Mouse (Mus musculus): ENCODE data around the gene Fam78b. TPM values are rescaled to one million over a fixed set of nuclear protein-coding genes. Genes with fewer than 3 reads are reported as not detected.

The Fam78b gene
- total RNA-seq, 1 experiment from 2014 or later: 0.32 TPM

- ATAC-seq (replicated peaks; ENCODE audit: low read depth, poor library complexity, severe bottlenecking): no peak
Observed at GRCm38 (mm10) chr1:167023794-167024193, 22.6 kb downstream of the Fam78b start.

GRCm38 (mm10) chr1:167024961-167025360 lies 23.7 kb downstream of the Fam78b start:
- ATAC-seq (replicated peaks; ENCODE audit: low read depth, poor library complexity, severe bottlenecking): no peak

GRCm38 (mm10) chr1:167032046-167032648 lies 30.9 kb downstream of the Fam78b start:
- ATAC-seq (replicated peaks; ENCODE audit: low read depth, poor library complexity, severe bottlenecking): no peak

GRCm38 (mm10) chr1:167034435-167034834 lies 33.2 kb downstream of the Fam78b start:
- ATAC-seq (replicated peaks; ENCODE audit: low read depth, poor library complexity, severe bottlenecking): no peak

- no peak for ATAC-seq (replicated peaks; ENCODE audit: low read depth, poor library complexity, severe bottlenecking)
Observed at GRCm38 (mm10) chr1:167042558-167042957, 41.3 kb downstream of the Fam78b start.

GRCm38 (mm10) chr1:167046169-167046927 lies 45.1 kb downstream of the Fam78b start:
- ATAC-seq (replicated peaks; ENCODE audit: low read depth, poor library complexity, severe bottlenecking): no peak

- ATAC-seq (replicated peaks; ENCODE audit: low read depth, poor library complexity, severe bottlenecking): no peak
Observed at GRCm38 (mm10) chr1:167050859-167051258, 49.6 kb downstream of the Fam78b start.

GRCm38 (mm10) chr1:167054029-167054428 lies 52.8 kb downstream of the Fam78b start:
- no peak for ATAC-seq (replicated peaks; ENCODE audit: low read depth, poor library complexity, severe bottlenecking)

- ATAC-seq (replicated peaks; ENCODE audit: low read depth, poor library complexity, severe bottlenecking): no peak
Observed at GRCm38 (mm10) chr1:167057543-167057942, 56.3 kb downstream of the Fam78b start.

GRCm38 (mm10) chr1:167059550-167060285 lies 58.5 kb downstream of the Fam78b start:
- no peak for ATAC-seq (replicated peaks; ENCODE audit: low read depth, poor library complexity, severe bottlenecking)

- ATAC-seq (replicated peaks; ENCODE audit: low read depth, poor library complexity, severe bottlenecking): no peak
Observed at GRCm38 (mm10) chr1:167063971-167064370, 62.8 kb downstream of the Fam78b start.

GRCm38 (mm10) chr1:167065541-167065940 lies 64.3 kb downstream of the Fam78b start:
- ATAC-seq (replicated peaks; ENCODE audit: low read depth, poor library complexity, severe bottlenecking): no peak

- no peak for ATAC-seq (replicated peaks; ENCODE audit: low read depth, poor library complexity, severe bottlenecking)
Observed at GRCm38 (mm10) chr1:167065986-167066385, 64.8 kb downstream of the Fam78b start.

- ATAC-seq (replicated peaks; ENCODE audit: low read depth, poor library complexity, severe bottlenecking): no peak
Observed at GRCm38 (mm10) chr1:167066933-167067341, 65.7 kb downstream of the Fam78b start.

- ATAC-seq (replicated peaks; ENCODE audit: low read depth, poor library complexity, severe bottlenecking): no peak
Observed at GRCm38 (mm10) chr1:167069741-167070140, 68.5 kb downstream of the Fam78b start.

GRCm38 (mm10) chr1:167070306-167070705 lies 69.1 kb downstream of the Fam78b start:
- no peak for ATAC-seq (replicated peaks; ENCODE audit: low read depth, poor library complexity, severe bottlenecking)

- no peak for ATAC-seq (replicated peaks; ENCODE audit: low read depth, poor library complexity, severe bottlenecking)
Observed at GRCm38 (mm10) chr1:167075726-167076125, 74.5 kb downstream of the Fam78b start.

GRCm38 (mm10) chr1:167079476-167079875 lies 78.3 kb downstream of the Fam78b start:
- ATAC-seq (replicated peaks; ENCODE audit: low read depth, poor library complexity, severe bottlenecking): no peak

GRCm38 (mm10) chr1:167081946-167082345 lies 80.7 kb downstream of the Fam78b start:
- no peak for ATAC-seq (replicated peaks; ENCODE audit: low read depth, poor library complexity, severe bottlenecking)

- ATAC-seq (replicated peaks; ENCODE audit: low read depth, poor library complexity, severe bottlenecking): no peak
Observed at GRCm38 (mm10) chr1:167082506-167083100, 81.4 kb downstream of the Fam78b start.

- no peak for ATAC-seq (replicated peaks; ENCODE audit: low read depth, poor library complexity, severe bottlenecking)
Observed at GRCm38 (mm10) chr1:167083181-167083580, 82.0 kb downstream of the Fam78b start.

Data from common myeloid progenitor, adult 5-6 weeks (primary cell).